Mouse (Mus musculus): Measurements from ENCODE around the gene Caly. TPM values are rescaled to one million over a fixed set of nuclear protein-coding genes. Genes with fewer than 3 reads are reported as not detected.

The Caly gene
- polyA plus RNA-seq, 1 experiment from 2014 or later = 401 TPM

GRCm38 (mm10) chr7:140036281-140037170 lies 45.8 kb downstream of the Caly start, which contains the start of the genes Zfp511 and Tubgcp2:
Zfp511 (plus strand) TSS chr7:140036391.
Tubgcp2 (minus strand) TSS chr7:140036669.
- 1% methylated on average over 69 of the region's 69 CpGs for WGBS
- peak within 1 kb of the TSS; percentile 97 for H3K4me2 ChIP-seq (ENCODE audit: low read length)
- H3K36me3 ChIP-seq (ENCODE audit: control insufficient read depth, insufficient read depth, low read length) = peaks cover 22% of the 10 kb centered on the region
- no peaks in the 10 kb centered on the region for H3K9me3 ChIP-seq (replicated peaks; ENCODE audit: control insufficient read depth, low read length, poor library complexity, severe bottlenecking)
- H3K4me1 ChIP-seq (ENCODE audit: control insufficient read depth, insufficient read depth, low read length) = peaks cover 22% of the 10 kb centered on the region
- H3K27me3 ChIP-seq (ENCODE audit: control insufficient read depth, insufficient read depth, low read depth, low read length) = no peaks in the 10 kb centered on the region
- H3K27ac ChIP-seq (ENCODE audit: low read length) = peak within 1 kb of the TSS; percentile 93
- H3K4me3 ChIP-seq (ENCODE audit: low read depth, low read length) = peak within 1 kb of the TSS; percentile 89
- H3K9ac ChIP-seq (ENCODE audit: low read depth, low read length) = peak within 1 kb of the TSS; percentile 95
- peak; percentile 97 for ATAC-seq

GRCm38 (mm10) chr7:140035456-140035855 lies 46.9 kb downstream of the Caly start:
- peak overlapping the region; percentile 95 for H3K9ac ChIP-seq (ENCODE audit: low read depth, low read length)
- H3K27ac ChIP-seq (ENCODE audit: low read length) = no peak overlapping the region
- peak overlapping the region; percentile 89 for H3K4me3 ChIP-seq (ENCODE audit: low read depth, low read length)
- H3K27me3 ChIP-seq (ENCODE audit: control insufficient read depth, insufficient read depth, low read depth, low read length) = no peaks in the 10 kb centered on the region
- 26% methylated on average over 7 of the region's 7 CpGs for WGBS
- peak overlapping the region; percentile 97 for H3K4me2 ChIP-seq (ENCODE audit: low read length)
- ATAC-seq = no peak
- H3K4me1 ChIP-seq (ENCODE audit: control insufficient read depth, insufficient read depth, low read length) = peaks cover 22% of the 10 kb centered on the region
- H3K9me3 ChIP-seq (replicated peaks; ENCODE audit: control insufficient read depth, low read length, poor library complexity, severe bottlenecking) = no peaks in the 10 kb centered on the region
- H3K36me3 ChIP-seq (ENCODE audit: control insufficient read depth, insufficient read depth, low read length) = peaks cover 23% of the 10 kb centered on the region

- no peak overlapping the region for H3K4me3 ChIP-seq (ENCODE audit: low read depth, low read length)
- H3K27me3 ChIP-seq (ENCODE audit: control insufficient read depth, insufficient read depth, low read depth, low read length) = no peaks in the 10 kb centered on the region
- H3K9me3 ChIP-seq (replicated peaks; ENCODE audit: control insufficient read depth, low read length, poor library complexity, severe bottlenecking) = no peaks in the 10 kb centered on the region
- WGBS = 96% methylated on average over 9 of the region's 9 CpGs
- H3K4me2 ChIP-seq (ENCODE audit: low read length) = no peak overlapping the region
- no peak for ATAC-seq
- H3K36me3 ChIP-seq (ENCODE audit: control insufficient read depth, insufficient read depth, low read length) = peaks cover 38% of the 10 kb centered on the region
- H3K4me1 ChIP-seq (ENCODE audit: control insufficient read depth, insufficient read depth, low read length) = peaks cover 22% of the 10 kb centered on the region
- no peak overlapping the region for H3K27ac ChIP-seq (ENCODE audit: low read length)
- H3K9ac ChIP-seq (ENCODE audit: low read depth, low read length) = no peak overlapping the region
These were observed 49.0 kb downstream of the Caly start for GRCm38 (mm10) chr7:140033386-140033785.

- Histone ChIP-seq H3K27ac (ENCODE audit: low read length) (no peak overlapping the region), H3K36me3 (ENCODE audit: control insufficient read depth, insufficient read depth, low read length) (peaks cover 43% of the 10 kb centered on the region), H3K9me3 (replicated peaks; ENCODE audit: control insufficient read depth, low read length, poor library complexity, severe bottlenecking) (no peaks in the 10 kb centered on the region), H3K27me3 (ENCODE audit: control insufficient read depth, insufficient read depth, low read depth, low read length) (no peaks in the 10 kb centered on the region), H3K9ac (ENCODE audit: low read depth, low read length) (no peak overlapping the region), H3K4me2 (ENCODE audit: low read length) (no peak overlapping the region), H3K4me1 (ENCODE audit: control insufficient read depth, insufficient read depth, low read length) (peaks cover 22% of the 10 kb centered on the region), H3K4me3 (ENCODE audit: low read depth, low read length) (no peak overlapping the region)
- WGBS = 98% methylated on average over 10 of the region's 10 CpGs
- no peak for ATAC-seq
These were observed 50.0 kb downstream of the Caly start for GRCm38 (mm10) chr7:140032366-140032765.

GRCm38 (mm10) chr7:140031771-140032170 lies 50.6 kb downstream of the Caly start:
- no peak overlapping the region for H3K9ac ChIP-seq (ENCODE audit: low read depth, low read length)
- H3K4me2 ChIP-seq (ENCODE audit: low read length) = no peak overlapping the region
- no peaks in the 10 kb centered on the region for H3K9me3 ChIP-seq (replicated peaks; ENCODE audit: control insufficient read depth, low read length, poor library complexity, severe bottlenecking)
- 94% methylated on average over 12 of the region's 12 CpGs for WGBS
- no peak overlapping the region for H3K27ac ChIP-seq (ENCODE audit: low read length)
- no peak for ATAC-seq
- peaks cover 16% of the 10 kb centered on the region for H3K4me1 ChIP-seq (ENCODE audit: control insufficient read depth, insufficient read depth, low read length)
- no peaks in the 10 kb centered on the region for H3K27me3 ChIP-seq (ENCODE audit: control insufficient read depth, insufficient read depth, low read depth, low read length)
- H3K4me3 ChIP-seq (ENCODE audit: low read depth, low read length) = no peak overlapping the region
- peaks cover 43% of the 10 kb centered on the region for H3K36me3 ChIP-seq (ENCODE audit: control insufficient read depth, insufficient read depth, low read length)

Other genes with a start within 250 kb of the Caly start
- gene Adgra1, start 248.4 kb downstream of the Caly start, polyA plus RNA-seq (2015; fragmentation: Nextera tagmentation; extraction: Ambion mirVana) = 31.5 and 34.1 TPM in 2 replicates
- 22.5 and 23.6 TPM in 2 replicates for gene Kndc1, start 187.9 kb downstream of the Caly start, polyA plus RNA-seq (2015; fragmentation: Nextera tagmentation; extraction: Ambion mirVana)
- not detected in 2 replicates for gene Utf1, start 138.8 kb downstream of the Caly start, polyA plus RNA-seq (2015; fragmentation: Nextera tagmentation; extraction: Ambion mirVana)
- 0.95 and 1.0 TPM in 2 replicates for gene 6430531B16Rik, start 103.8 kb downstream of the Caly start, polyA plus RNA-seq (2015; fragmentation: Nextera tagmentation; extraction: Ambion mirVana)
- 3.0 and 3.9 TPM in 2 replicates for gene Adam8, start 90.0 kb downstream of the Caly start, polyA plus RNA-seq (2015; fragmentation: Nextera tagmentation; extraction: Ambion mirVana)
- gene Zfp511, start 46.2 kb downstream of the Caly start, polyA plus RNA-seq (2015; fragmentation: Nextera tagmentation; extraction: Ambion mirVana) = 55.9 and 56.5 TPM in 2 replicates
- 58.0 and 61.0 TPM in 2 replicates for gene Tubgcp2, start 45.9 kb downstream of the Caly start, polyA plus RNA-seq (2015; fragmentation: Nextera tagmentation; extraction: Ambion mirVana)
- gene Msx3, start 33.5 kb downstream of the Caly start, polyA plus RNA-seq (2015; fragmentation: Nextera tagmentation; extraction: Ambion mirVana) = 0.45 and 0.55 TPM in 2 replicates
- not detected in 2 replicates for gene Prap1, start 10.8 kb upstream of the Caly start, polyA plus RNA-seq (2015; fragmentation: Nextera tagmentation; extraction: Ambion mirVana)
- 32.2 and 33.3 TPM in 2 replicates for gene Fuom, start 19.9 kb upstream of the Caly start, polyA plus RNA-seq (2015; fragmentation: Nextera tagmentation; extraction: Ambion mirVana)
- gene Paox, start 33.3 kb upstream of the Caly start, polyA plus RNA-seq (2015; fragmentation: Nextera tagmentation; extraction: Ambion mirVana) = 6.7 and 8.3 TPM in 2 replicates
- gene Echs1, start 33.9 kb upstream of the Caly start, polyA plus RNA-seq (2015; fragmentation: Nextera tagmentation; extraction: Ambion mirVana) = 111 TPM in 2 replicates
- gene Mtg1, start 55.0 kb upstream of the Caly start, polyA plus RNA-seq (2015; fragmentation: Nextera tagmentation; extraction: Ambion mirVana) = 26.7 and 32.6 TPM in 2 replicates
- gene Sprn, start 72.3 kb upstream of the Caly start, polyA plus RNA-seq (2015; fragmentation: Nextera tagmentation; extraction: Ambion mirVana) = 26.7 and 29.2 TPM in 2 replicates
- not detected in 2 replicates for gene Olfr522, start 82.2 kb upstream of the Caly start, polyA plus RNA-seq (2015; fragmentation: Nextera tagmentation; extraction: Ambion mirVana)
- gene Olfr523, start 90.7 kb upstream of the Caly start, polyA plus RNA-seq (2015; fragmentation: Nextera tagmentation; extraction: Ambion mirVana) = not detected in 2 replicates
- gene Olfr524, start 123.4 kb upstream of the Caly start, polyA plus RNA-seq (2015; fragmentation: Nextera tagmentation; extraction: Ambion mirVana) = not detected in 2 replicates
- gene Cd163l1, start 135.7 kb upstream of the Caly start, polyA plus RNA-seq (2015; fragmentation: Nextera tagmentation; extraction: Ambion mirVana) = not detected in 2 replicates
- not detected in 2 replicates for gene 5830411N06Rik, start 164.7 kb upstream of the Caly start, polyA plus RNA-seq (2015; fragmentation: Nextera tagmentation; extraction: Ambion mirVana)
- gene Olfr525, start 238.3 kb upstream of the Caly start, polyA plus RNA-seq (2015; fragmentation: Nextera tagmentation; extraction: Ambion mirVana) = not detected in 2 replicates